Mouse (Mus musculus): ENCODE measurements around the gene Mrpl11. TPM values are rescaled to one million over a fixed set of nuclear protein-coding genes. Genes with fewer than 3 reads are reported as not detected.
"Not testable (repeated sequence)": the region's sequence is repeated elsewhere in the genome, so short reads cannot be mapped to it uniquely, and the experiment has no call there.

Mrpl11 gene
- total RNA-seq, 4 experiments from 2014 or later: 57.1 to 61.5 (median 59.4) TPM

DNA sequence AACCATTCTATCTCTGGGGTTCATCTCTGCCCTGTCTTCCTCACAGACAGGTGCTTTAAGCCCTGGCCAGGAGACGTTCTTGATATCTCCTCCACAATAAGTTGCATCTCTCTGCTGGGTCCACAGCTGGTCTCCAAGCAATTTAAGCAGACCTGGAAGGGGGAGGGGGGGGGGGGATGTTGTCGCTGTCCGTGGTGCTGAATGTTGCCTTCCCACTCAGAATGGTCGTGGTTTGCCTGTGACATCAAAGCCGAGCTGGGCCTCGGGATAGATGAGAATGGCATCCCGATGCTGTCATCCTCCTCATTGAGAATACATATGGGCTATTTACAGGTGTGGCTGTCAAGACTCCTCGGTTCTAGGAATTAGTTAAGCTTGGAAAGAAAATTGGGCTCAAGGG lies 30.4 kb downstream of the Mrpl11 start:
- no peak for DNase-seq (ENCODE audit: low spot score in 2 of 2)

DNA sequence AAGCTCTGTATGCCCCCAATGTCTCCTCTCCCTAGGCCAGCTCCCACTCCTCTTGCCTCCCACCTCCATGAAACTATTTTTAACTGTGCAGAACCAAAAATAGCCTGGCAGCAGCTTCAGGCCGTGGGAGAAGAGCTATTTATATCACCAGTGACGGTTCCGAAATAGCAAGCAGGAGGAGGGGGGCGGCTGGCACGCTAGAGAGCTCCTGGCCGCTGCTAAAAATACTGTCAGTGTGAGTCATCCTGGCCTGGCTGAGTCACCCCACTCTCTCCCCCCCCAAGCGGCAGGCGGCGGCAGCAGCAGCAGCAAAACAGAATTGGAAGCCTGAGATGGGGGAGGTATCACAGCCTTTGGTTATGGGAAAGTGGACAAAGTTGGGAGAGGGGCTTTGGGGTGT lies 31.0 kb downstream of the Mrpl11 start:
- DNase-seq (ENCODE audit: low spot score in 2 of 2): peak; percentile 58 to 92

DNA sequence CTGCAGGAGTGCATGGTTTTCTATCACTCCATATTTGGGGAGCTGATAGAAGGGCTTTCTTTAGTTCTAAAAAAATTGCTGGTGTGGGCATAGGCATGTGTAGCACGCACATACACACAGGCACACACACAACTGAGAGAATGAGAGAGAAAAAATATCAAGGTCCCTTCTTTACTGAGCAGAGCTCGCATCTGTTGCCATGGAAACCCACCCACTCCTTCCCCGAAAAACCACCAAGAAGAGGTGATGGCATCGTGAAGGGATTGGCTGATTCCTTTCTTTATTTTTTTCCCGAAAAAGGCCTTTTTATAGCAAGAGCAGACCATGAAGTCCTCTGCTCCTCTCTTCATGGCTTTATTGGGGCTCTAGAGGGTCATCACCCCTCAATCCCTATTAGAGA lies 32.1 kb downstream of the Mrpl11 start:
- peak; percentile 69 to 93 for DNase-seq (ENCODE audit: low spot score in 2 of 2)

DNA sequence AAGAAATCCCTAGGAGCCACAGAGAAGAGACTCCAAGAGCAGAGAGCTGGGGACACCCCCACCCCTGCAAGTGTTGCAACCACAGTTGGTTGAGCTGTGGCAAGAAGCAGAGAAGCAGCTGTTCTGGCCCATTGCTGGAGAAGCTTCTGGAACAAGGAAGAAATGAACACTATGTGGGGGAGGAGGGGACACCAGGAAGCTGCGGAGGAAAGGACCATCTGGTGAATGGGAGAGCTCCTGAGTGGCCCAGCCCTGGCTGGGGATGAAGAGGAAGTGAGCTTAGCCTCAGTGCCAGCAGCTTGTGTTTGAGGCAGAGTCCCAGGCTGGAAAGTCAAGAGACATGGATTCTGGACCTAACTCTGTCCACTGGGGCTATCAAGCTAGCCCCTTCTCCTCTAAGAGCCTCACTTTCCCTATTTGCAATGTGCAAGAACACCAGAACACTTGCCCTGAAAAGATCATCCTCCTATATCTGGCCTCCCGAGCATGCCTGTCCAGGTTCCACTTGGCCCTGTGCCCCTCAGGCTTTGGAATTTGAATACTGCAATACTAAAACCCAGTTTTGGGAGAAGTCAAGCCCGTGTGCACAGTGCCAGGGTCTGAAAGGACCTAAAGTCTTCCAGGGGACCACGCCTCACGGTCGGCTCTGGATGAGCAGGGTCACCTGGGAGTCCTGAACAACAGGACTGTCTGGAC lies 37.6 kb downstream of the Mrpl11 start:
- DNase-seq (ENCODE audit: low spot score in 2 of 2): peak in 1 of 2 experiments; percentile 86

DNA sequence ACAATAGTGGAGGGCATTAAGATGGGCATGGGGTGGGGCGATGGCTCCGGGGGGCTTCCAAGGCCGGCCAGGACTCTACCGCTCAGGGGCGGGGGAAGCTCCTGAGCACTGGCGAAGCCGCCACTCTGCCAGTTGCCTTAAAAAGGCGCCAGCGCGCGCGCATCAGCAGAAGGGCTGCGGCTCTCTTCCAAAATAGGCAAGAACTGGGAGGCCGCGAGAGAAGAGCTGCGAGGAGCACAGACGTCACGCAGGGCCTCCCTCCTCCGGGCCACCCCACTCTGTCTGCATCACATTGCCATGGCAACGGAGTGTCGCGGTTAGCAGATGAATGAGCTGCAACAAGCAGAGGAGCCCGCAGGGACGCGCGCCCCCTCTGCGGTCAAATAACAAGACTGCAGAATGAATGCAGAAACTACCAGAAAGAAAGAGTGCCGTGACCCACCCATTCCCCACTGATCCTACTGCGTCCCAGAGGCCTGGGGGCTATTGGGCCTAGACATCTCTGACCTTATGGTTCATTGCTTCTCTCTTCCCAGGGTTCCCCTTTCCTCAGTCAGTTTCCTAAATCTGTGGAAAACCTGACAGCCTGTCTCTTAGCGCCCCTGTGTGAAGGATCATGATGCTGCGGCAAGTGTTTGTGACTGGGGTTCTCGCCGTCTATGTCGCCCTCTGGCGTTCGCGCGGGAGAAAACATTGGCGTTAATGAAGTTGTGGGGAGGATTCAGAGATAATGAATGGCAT lies 39.9 kb downstream of the Mrpl11 start:
- peak; percentile 84 to 99 for DNase-seq (ENCODE audit: low spot score in 2 of 2)

DNA sequence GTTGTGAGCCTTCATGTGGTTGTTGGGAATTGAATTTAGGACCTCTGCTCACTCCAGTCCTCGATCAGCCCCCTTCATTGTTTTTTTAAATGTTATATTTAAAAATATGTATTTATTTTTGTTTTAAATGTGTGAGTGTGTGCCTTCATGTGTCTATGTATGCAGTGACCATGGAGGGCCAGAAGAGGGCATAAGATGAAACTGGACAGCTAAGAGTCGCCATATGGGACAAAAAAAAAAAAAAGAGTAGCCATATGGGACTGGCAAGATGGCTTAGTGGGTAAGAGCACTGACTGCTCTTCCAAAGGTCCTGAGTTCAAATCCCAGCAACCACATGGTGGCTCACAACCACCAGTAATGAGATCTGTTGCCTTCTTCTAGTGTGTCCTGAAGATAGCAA lies 41.7 kb downstream of the Mrpl11 start:
- not testable (repeated sequence) for DNase-seq (ENCODE audit: low spot score in 2 of 2)

DNA sequence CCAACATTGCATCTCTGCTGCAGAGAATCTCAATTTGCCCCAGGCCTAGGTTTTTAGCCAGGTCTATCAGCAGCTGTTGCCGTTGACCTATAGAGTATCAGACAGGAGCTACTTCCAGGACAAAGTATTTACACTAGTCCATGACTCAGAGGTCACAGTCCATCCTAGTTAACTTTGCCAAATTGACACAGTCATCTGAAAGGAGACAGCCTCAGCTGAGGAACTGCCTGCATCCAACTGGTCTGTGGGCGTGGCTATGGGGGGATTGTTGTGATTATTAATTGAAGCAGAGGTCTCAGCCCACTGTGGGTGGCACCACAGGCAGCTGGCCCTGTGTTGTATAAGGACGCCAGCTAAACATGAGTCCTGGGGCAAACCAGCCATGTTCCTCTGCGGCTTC lies 43.0 kb downstream of the Mrpl11 start:
- DNase-seq (ENCODE audit: low spot score in 2 of 2): no peak

DNA sequence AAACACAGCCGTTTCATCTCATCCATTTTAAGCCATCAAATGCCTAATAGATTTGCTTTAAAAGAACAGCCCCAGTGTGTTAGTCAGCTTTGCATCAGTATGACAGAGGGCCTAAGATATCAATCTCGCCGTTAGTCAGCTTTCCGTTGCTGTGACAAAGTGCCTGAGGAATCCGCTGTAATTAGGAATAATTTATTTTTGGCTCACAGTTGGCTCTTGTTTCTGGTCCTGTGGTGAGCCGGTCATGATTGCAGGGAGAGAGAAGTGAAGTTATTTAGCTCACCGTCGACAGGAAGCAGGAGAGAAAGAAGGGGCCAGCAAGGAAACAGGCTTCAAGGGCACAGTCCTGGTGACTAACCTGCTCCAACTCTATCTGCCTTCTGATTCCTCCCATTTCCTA lies 51.2 kb downstream of the Mrpl11 start:
- no peak for DNase-seq (ENCODE audit: low spot score in 2 of 2)

DNA sequence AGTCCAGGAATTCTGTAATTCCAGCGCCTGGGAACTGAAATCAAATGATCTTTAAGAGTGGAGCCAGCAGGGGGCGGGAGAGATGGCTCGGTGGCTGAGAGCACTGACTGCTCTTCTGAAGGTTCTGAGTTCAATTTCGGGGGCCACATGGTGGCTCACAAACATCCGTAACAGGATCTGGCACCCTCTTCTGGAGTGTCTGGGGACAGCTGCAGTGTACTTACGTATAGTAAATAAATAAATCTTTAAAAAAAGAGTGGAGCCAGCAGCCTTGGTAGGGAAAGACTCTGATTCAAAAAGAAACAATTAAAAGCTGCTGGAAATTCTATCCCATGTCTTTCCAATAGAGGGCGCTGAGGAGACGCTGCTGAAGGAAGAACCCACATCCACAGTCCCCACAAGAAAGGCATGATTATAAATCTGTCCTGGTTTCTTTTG lies 53.0 kb downstream of the Mrpl11 start:
- DNase-seq (ENCODE audit: low spot score in 2 of 2): no peak

DNA sequence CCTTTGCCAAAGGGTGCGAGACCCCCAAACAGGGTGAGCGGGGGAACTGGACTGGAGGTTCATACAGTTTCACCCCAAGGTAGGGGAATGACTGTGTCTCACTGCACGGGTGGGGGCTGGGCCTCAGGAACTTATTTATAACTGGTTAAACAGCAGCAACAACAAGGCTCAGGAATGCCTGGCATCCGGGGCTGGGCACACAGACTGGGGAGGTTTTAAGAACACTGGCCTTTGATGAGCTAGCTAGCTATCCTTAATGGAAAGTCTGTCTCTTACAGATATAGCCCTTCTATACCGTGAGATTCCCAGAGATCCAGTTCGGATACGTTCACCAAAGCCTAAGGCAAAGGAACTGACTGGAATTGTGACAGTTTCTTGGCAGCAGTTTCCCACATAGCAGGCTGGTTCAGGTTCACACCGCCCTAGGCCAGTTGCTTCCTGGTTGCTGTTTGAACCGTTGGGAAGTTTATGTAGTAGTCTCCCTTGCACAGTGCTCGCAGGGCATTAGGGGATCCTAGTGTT lies 54.3 kb downstream of the Mrpl11 start:
- no peak for DNase-seq (ENCODE audit: low spot score in 2 of 2)

Other genes starting within 250 kb of the Mrpl11 start
- gene Rbm4b, start 205.7 kb upstream of the Mrpl11 start, total RNA-seq (2022): 10 to 100 TPM; 15.0 to 17.9 (median 16.4) TPM
- gene Rbm4, start 168.2 kb upstream of the Mrpl11 start, total RNA-seq (2022): 100 to 1,000 TPM in 1 of 4 experiments, 10 to 100 TPM in 3; 84.7 to 114 (median 94.1) TPM
- 10 to 100 TPM; 25.1 to 31.9 (median 29.8) TPM for gene Gm21992, start 150.5 kb upstream of the Mrpl11 start, total RNA-seq (2022)
- gene Rbm14, start 150.5 kb upstream of the Mrpl11 start, total RNA-seq (2022): 10 to 100 TPM; 33.9 to 49.3 (median 43.7) TPM
- 10 to 100 TPM; 30.1 to 35.8 (median 33.5) TPM for gene Ccs, start 122.8 kb upstream of the Mrpl11 start, total RNA-seq (2022)
- 1 to 10 TPM; 2.3 to 3.1 (median 2.6) TPM for gene Ccdc87, start 122.8 kb upstream of the Mrpl11 start, total RNA-seq (2022)
- gene Ctsf, start 107.0 kb upstream of the Mrpl11 start, total RNA-seq (2022): 100 to 1,000 TPM; 107 to 126 (median 122) TPM
- 1 to 10 TPM; 1.2 to 5.7 (median 3.2) TPM for gene Actn3, start 84.2 kb upstream of the Mrpl11 start, total RNA-seq (2022)
- 10 to 100 TPM; 22.4 to 30.1 (median 23.7) TPM for gene Zdhhc24, start 83.5 kb upstream of the Mrpl11 start, total RNA-seq (2022)
- 10 to 100 TPM; 32.5 to 38.2 (median 36.5) TPM for gene Bbs1, start 55.5 kb upstream of the Mrpl11 start, total RNA-seq (2022)
- 10 to 100 TPM; 39.2 to 45.0 (median 41.7) TPM for gene Dpp3, start 33.9 kb upstream of the Mrpl11 start, total RNA-seq (2022)
- 10 to 100 TPM; 25.3 to 33.8 (median 30.9) TPM for gene Peli3, start 19.0 kb upstream of the Mrpl11 start, total RNA-seq (2022)
- 10 to 100 TPM in 1 of 4 experiments, 1 to 10 TPM in 3; 6.2 to 16.4 (median 7.4) TPM for gene Npas4, start 28.2 kb downstream of the Mrpl11 start, total RNA-seq (2022)
- 10 to 100 TPM; 11.6 to 17.6 (median 13.5) TPM for gene Slc29a2, start 61.7 kb downstream of the Mrpl11 start, total RNA-seq (2022)
- 100 to 1,000 TPM; 129 to 141 (median 138) TPM for gene B4gat1, start 76.7 kb downstream of the Mrpl11 start, total RNA-seq (2022)
- gene AC124502.3, start 76.7 kb downstream of the Mrpl11 start, total RNA-seq (2022): 1 to 10 TPM; 3.2 to 6.4 (median 4.7) TPM
- gene Brms1, start 79.2 kb downstream of the Mrpl11 start, total RNA-seq (2022): 10 to 100 TPM; 23.7 to 29.7 (median 25.4) TPM
- 10 to 100 TPM; 72.9 to 88.1 (median 78.2) TPM for gene Rin1, start 88.3 kb downstream of the Mrpl11 start, total RNA-seq (2022)
- gene Cd248, start 105.9 kb downstream of the Mrpl11 start, total RNA-seq (2022): 1 to 10 TPM; 5.3 to 6.6 (median 6.1) TPM
- gene Tmem151a, start 123.4 kb downstream of the Mrpl11 start, total RNA-seq (2022): 100 to 1,000 TPM; 135 to 156 (median 139) TPM
- 10 to 100 TPM; 25.3 to 31.3 (median 28.6) TPM for gene Yif1a, start 126.4 kb downstream of the Mrpl11 start, total RNA-seq (2022)
- 100 to 1,000 TPM; 172 to 193 (median 184) TPM for gene Cnih2, start 136.4 kb downstream of the Mrpl11 start, total RNA-seq (2022)
- 100 to 1,000 TPM; 146 to 171 (median 156) TPM for gene Rab1b, start 144.9 kb downstream of the Mrpl11 start, total RNA-seq (2022)
- 100 to 1,000 TPM; 237 to 265 (median 247) TPM for gene Klc2, start 156.4 kb downstream of the Mrpl11 start, total RNA-seq (2022)